Mouse (Mus musculus) gastrocnemius, adult 2 months (tissue): ENCODE measurements around the gene 2610318N02Rik. TPM values are rescaled to one million over a fixed set of nuclear protein-coding genes. Genes with fewer than 3 reads are reported as not detected.

Experiments
- DNase-seq: peaks from one replicate; pipeline ENCODE4 v3.0.0; 2022
- H3K27ac ChIP-seq: fragments of 200-600 bp; 2 replicates; pipeline ENCODE4 v1.8.1; 2022; ENCODE audit warnings: mild to moderate bottlenecking
- H3K4me3 ChIP-seq: fragments of 200-600 bp; 2 replicates; pipeline ENCODE4 v1.8.1; 2022; ENCODE audit warnings: mild to moderate bottlenecking, moderate library complexity
- CTCF ChIP-seq: fragments of 200-600 bp; IDR thresholded peaks from 2 replicates; pipeline ENCODE4 v1.8.1; 2022; ENCODE audit warnings: antibody characterized with exemption, mild to moderate bottlenecking, moderate library complexity
- intact Hi-C: fragments of 180-260 bp; cut with DNase I; formaldehyde crosslinking; loops from one replicate; pipeline ENCODE4 v1.15.1; 2025
- total RNA-seq, 2 experiments: library from RNA; stranded (reverse); gene quantifications; 2 replicates each; pipeline ENCODE4 v1.2.3; 2021

The 2610318N02Rik gene
- total RNA-seq, 2 experiments from 2014 or later, result not detected

DNA sequence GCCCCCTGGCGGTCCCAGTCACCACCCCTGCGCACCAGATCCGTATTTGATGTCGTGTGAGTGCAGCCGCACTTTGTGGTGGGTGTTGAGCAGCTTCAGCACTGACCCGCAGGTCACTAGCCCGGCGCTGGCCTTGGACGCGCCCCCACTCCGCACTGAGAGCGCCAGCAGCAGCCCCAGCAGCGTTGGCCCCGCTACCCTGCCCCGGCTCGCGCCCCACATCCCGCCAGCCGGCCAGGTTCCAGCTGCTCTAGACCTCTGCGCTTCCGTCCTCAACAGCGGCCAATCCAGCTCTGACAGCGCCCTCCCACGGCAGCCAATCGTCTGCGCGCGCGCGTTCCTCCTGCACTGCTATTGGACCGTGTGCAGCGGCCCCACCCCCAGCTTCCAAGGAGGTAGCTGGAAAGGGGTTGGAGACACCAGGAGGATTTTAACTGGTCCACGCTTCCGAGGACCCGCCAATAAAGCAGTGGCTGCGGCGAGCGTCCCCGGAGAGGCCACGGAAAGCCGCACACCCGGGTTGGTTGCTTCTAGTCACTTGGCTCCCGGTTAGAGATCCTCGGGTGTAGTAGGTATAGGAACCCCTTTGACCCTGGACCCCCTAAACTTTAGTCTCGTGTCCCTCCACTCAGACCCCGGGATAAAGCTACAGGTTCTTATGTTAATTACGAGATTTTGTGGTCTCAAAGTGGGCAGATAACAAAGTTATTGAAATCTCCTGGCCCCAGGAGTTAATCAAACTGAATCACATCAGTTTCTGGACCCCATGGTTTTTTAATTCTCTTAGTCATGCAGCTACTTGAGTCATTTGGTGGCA is 7.3 kb upstream of the 2610318N02Rik start, which contains the start of gene Sdf2l1:
Gene Sdf2l1 (minus strand): TSS at position 295 of the 817 bp plus-strand sequence.
- Histone ChIP-seq H3K4me3 (peak within 1 kb of the TSS; percentile 98), H3K27ac (peak within 1 kb of the TSS; percentile 79)
- TF ChIP-seq CTCF, result peak; percentile 46; the same call in 1 of the 2 replicates
- peak; percentile 98 for DNase-seq
- intact Hi-C loops, result loop anchor here (5.0 kb wide), 2 partner anchors 75 to 145 kb away; partner anchors contain the start of genes Rimbp3 and Tmem191c

- peak; percentile 34 for DNase-seq
- no peak; the same call in 1 of the 2 replicates for TF ChIP-seq CTCF
- intact Hi-C loops, result loop anchor here (5.0 kb wide), 2 partner anchors 76 to 146 kb away; partner anchors contain the start of genes Rimbp3 and Tmem191c
- Histone ChIP-seq H3K27ac (peak overlapping the region; percentile 79), H3K4me3 (peak overlapping the region; percentile 98)
Measured at GRCm38 (mm10) chr16:17131191-17132088, 6.5 kb upstream of the 2610318N02Rik start.

DNA sequence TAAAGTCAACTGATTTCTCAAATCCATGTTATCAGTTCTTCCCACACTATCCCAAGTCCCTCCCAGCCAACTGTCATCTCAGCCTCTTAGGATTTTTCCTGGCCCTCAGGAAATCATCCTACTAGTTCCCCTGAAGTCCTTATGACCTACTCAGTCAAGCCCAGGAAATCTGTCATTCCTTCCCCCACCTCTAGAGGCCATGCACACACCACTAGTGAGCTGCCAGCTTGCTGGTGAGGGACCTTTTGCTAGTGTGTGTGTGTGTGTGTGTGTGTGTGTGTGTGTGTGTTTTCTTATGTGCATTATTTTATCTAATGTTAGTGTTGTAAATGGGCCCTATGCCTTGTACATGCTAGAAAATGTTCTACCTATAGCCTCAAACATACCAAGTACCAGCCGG is 2.3 kb upstream of the 2610318N02Rik start:
- no peak overlapping the region for H3K4me3 ChIP-seq

DNA sequence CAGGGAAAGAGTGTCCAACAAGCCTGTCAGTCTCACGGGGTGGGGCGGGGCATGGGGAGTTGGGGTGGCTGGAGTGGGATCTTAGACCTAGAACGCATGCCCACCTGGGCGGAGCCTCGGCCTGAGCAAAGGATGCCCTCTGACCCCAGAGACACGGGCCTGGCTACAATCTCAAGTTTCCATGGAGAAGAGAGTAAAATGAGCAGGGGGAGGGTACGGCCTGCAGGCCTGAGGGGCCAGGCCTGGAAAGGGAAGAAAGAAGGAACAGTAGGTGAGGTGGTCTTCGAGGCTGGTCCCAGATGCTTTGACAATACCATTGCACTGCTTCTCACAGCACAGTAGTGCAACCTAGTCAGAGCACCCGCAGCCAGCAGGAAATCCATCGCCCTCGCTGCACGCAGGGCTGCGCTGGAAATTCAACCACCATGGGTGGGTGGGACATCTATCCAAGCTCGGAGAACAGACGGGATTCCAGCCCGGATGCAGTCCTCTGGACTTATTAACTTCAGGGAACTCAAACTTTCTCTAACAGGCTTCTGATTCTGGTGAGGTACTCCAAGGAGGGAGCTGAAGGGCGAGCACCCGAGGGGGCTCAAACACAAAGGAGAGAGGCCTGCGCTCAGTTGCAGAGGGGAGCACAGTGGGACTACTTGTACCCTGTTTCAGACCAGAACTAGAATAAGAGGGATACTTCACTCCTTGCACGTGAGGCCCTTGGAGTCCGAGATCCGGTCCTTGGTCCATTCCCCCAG is 672 bp downstream of the 2610318N02Rik start:
- DNase-seq, result no peak
- Histone ChIP-seq H3K4me3 (no peak overlapping the region), H3K27ac (no peak overlapping the region)
- intact Hi-C loops, result no loop called here
- TF ChIP-seq CTCF, result no peak

More for the DNA sequence above, 2.3 kb upstream of the 2610318N02Rik start:
- intact Hi-C loops, result no loop called here
- no peak overlapping the region for H3K27ac ChIP-seq
- no peak for DNase-seq
- peak; percentile 64 for TF ChIP-seq CTCF

GRCm38 (mm10) chr16:17121569-17121968 is 3.4 kb downstream of the 2610318N02Rik start:
- no peak overlapping the region for H3K4me3 ChIP-seq
- DNase-seq, result no peak
- intact Hi-C loops, result no loop called here
- no peak for TF ChIP-seq CTCF
- no peak overlapping the region for H3K27ac ChIP-seq

DNA sequence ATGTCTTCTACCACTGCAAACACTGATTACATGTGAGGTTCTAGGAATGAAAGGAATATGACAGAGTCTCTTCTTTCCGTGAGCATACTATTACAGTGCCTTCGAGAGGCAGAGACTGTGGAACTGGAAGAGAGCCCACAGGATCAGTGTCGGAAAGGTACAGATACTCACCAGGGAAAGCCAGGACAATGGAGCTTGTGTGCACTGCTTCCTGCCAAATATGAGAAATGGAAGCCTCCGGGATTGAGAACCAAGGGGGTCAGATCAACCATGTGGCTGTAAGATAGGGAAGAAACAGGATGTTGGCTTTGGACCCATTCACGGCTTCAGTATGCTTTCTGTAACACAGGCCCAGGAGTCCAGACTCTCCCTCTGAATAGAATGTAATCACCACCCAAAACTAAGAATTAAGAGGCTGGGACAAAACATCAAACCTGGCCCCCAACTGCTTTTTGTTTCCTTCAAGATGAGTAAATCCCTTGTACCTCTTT is 7.6 kb downstream of the 2610318N02Rik start:
- intact Hi-C loops, result no loop called here
- Histone ChIP-seq H3K27ac (no peak overlapping the region), H3K4me3 (no peak overlapping the region)
- no peak for TF ChIP-seq CTCF
- no peak for DNase-seq

- TF ChIP-seq CTCF, result no peak
- H3K27ac ChIP-seq, result peak within 1 kb of the TSS; percentile 89
- intact Hi-C loops, result no loop called here
- H3K4me3 ChIP-seq, result peak within 1 kb of the TSS; percentile 93
- DNase-seq, result peak; percentile 71
Measured at GRCm38 (mm10) chr16:17110771-17111743, 13.9 kb downstream of the 2610318N02Rik start, which contains the start of gene Ppil2. Gene Ppil2, minus strand, starts transcription at chr16:17111257.

DNA sequence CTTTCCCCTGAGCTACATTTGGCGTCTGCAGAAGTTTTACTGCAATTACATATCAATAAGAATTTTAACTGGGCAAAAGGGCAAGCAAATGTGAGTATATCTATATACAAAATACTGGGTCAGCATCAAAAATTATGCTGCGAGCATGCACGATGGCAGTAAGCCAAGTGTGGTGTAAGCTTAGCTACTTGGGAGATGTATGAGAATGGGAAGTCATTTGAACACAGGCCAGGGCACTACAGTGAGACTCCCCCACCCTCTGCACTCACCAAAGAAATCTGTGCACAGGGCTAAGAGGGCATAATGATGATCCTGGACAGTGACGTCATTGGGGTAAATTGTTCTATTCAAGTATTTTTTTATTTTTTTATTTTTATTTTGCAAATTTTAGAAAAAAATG is 20.4 kb downstream of the 2610318N02Rik start:
- intact Hi-C loops, result no loop called here
- Histone ChIP-seq H3K4me3 (no peak overlapping the region), H3K27ac (no peak overlapping the region)
- DNase-seq, result no peak
- TF ChIP-seq CTCF, result no peak

DNA sequence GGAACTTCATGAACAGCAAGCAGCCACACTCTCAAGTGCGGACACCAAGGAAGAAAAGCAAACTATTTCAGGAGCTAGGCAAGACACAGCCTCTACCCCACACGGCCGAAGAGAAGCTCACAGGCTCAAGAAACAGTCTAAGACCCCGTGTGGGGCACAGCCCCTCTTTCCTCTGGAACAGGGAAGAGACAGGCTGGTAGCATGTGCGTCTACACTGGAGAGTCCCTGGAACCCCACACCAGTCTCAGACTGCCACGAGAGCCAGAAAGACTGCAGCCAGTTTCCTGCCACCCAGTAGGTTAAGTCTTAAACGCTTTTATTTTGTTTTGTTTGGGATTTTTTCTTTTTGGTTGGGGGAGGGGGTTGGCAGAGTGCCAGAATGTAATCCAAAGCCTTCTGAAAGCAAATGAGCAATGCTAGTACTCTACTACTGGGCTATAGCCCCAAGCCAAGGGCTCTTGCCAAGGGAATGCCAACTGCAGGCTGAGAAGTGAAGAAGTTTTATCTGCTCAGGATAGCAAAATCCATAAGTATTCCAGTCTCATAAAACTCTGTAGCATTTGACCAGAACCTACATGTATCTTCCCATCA is 22.2 kb downstream of the 2610318N02Rik start:
- intact Hi-C loops, result no loop called here
- TF ChIP-seq CTCF, result no peak
- H3K4me3 ChIP-seq, result no peak overlapping the region
- no peak overlapping the region for H3K27ac ChIP-seq
- no peak for DNase-seq

GRCm38 (mm10) chr16:17096938-17097337 is 28.0 kb downstream of the 2610318N02Rik start:
- Histone ChIP-seq H3K4me3 (no peak overlapping the region), H3K27ac (no peak overlapping the region)
- intact Hi-C loops, result no loop called here
- no peak for TF ChIP-seq CTCF
- DNase-seq, result no peak
